Mouse (Mus musculus): ENCODE data around the gene Aunip. TPM values are rescaled to one million over a fixed set of nuclear protein-coding genes. Genes with fewer than 3 reads are reported as not detected.
"Not testable (repeated sequence)": the region's sequence is repeated elsewhere in the genome, so short reads cannot be mapped to it uniquely, and the experiment has no call there.

The Aunip gene
- polyA plus RNA-seq, 1 experiment from 2014 or later = 7.0 TPM

DNA sequence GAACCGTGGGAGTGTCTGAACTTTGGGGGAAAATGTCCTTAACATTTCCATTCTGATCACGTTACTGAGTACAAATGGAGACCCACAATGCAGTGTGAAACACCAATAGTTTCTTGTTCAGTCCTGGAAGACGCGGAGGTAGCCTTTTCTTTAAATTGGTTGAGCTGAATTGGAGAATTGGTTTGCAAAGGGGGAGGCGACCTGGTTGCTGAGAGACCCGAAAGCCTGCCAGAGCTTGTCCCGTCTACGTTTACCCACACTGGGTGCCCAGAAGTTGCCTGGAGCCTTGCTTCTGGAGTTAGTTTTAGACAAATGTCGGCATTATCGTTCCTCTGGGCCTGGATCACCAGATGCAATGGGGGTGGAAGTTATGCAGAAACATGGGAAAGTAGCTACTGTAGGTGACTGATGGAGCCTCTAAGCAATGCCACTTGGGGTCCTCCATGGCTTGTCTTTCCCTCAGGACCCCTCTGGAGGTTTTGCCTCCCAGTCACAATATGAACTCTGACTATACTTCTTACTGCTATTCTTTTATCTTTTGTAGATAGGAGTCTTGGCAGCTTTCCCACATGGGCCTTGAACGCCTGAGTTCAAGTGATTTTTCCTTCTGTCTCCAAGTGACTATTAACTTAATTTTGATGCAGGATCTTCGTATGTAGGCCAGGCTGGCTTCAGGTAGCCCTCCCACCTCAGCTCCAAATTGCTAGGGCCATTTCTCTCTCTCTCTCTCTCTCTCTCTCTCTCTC is 12.6 kb upstream of the Aunip start:
- H3K4me2 ChIP-seq (ENCODE audit: low read depth, low read length) = no peak overlapping the region
- WGBS = 74% methylated on average over 12 of the region's 12 CpGs

DNA sequence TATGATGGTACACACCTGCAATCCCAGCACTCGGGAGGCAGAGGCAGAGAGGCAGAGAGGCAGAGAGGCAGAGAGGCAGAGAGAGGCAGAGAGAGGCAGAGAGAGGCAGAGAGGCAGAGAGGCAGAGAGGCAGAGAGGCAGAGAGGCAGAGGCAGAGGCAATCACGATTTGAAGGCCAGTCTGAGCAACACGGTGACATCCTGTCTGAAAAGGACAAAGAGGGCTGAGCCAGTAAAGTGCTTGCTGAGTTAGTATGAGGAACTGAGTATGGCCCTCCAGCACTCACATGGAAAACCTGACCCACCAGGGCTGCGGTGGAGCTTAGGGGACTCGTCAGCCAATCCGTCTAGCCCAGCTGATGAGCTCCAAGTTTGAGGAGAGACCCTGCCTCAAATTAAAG is 11.8 kb upstream of the Aunip start:
- not testable (repeated sequence) for H3K4me3 ChIP-seq (ENCODE audit: low read depth, low read length); H3K27me3 ChIP-seq (ENCODE audit: control insufficient read depth, insufficient read depth, low read length); H3K4me2 ChIP-seq (ENCODE audit: low read depth, low read length); H3K9me3 ChIP-seq (replicated peaks; ENCODE audit: control insufficient read depth, low read length); H3K4me1 ChIP-seq (ENCODE audit: control insufficient read depth, insufficient read depth, low read length); H3K36me3 ChIP-seq (replicated peaks; ENCODE audit: control insufficient read depth, insufficient read depth, low read depth, low read length); H3K27ac ChIP-seq (replicated peaks; ENCODE audit: low read depth, low read length); DNase-seq (ENCODE audit: low spot score); H3K9ac ChIP-seq (replicated peaks; ENCODE audit: low read length); ATAC-seq (replicated peaks; ENCODE audit: insufficient number of reproducible peaks, low FRiP score, low TSS enrichment, low read depth)
- WGBS = 90% methylated on average over 6 of the region's 6 CpGs

More for the DNA sequence above, 12.6 kb upstream of the Aunip start:
- DNase-seq (ENCODE audit: low spot score) (no peak), ATAC-seq (replicated peaks; ENCODE audit: insufficient number of reproducible peaks, low FRiP score, low TSS enrichment, low read depth) (no peak)
- Histone ChIP-seq H3K27me3 (ENCODE audit: control insufficient read depth, insufficient read depth, low read length) (no peaks in the 10 kb centered on the region), H3K4me1 (ENCODE audit: control insufficient read depth, insufficient read depth, low read length) (peaks cover 5% of the 10 kb centered on the region), H3K36me3 (replicated peaks; ENCODE audit: control insufficient read depth, insufficient read depth, low read depth, low read length) (no peaks in the 10 kb centered on the region), H3K4me3 (ENCODE audit: low read depth, low read length) (no peak overlapping the region), H3K9me3 (replicated peaks; ENCODE audit: control insufficient read depth, low read length) (no peaks in the 10 kb centered on the region), H3K27ac (replicated peaks; ENCODE audit: low read depth, low read length) (no peak overlapping the region), H3K9ac (replicated peaks; ENCODE audit: low read length) (no peak overlapping the region)

DNA sequence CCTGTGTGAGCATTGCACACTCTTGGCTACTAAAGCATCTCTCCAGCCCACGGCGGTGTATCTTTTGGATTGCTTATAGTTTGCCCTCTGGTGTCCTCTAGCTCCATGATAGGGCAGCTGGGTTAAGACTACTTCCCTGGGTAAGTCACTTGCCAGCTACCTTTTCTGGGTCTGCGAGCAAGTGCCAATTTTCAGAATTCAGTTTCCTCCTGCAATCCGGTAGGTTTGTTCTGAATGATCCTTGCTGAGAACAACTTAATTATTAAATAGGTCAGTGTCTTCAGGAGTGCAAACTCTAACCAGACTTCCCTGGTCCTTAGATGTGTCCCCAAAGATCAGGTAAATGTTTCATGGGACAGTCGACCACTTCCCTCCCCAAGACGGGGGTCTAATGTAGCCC is 9.7 kb upstream of the Aunip start:
- Histone ChIP-seq H3K27me3 (ENCODE audit: control insufficient read depth, insufficient read depth, low read length) (no peaks in the 10 kb centered on the region), H3K4me3 (ENCODE audit: low read depth, low read length) (no peak overlapping the region), H3K27ac (replicated peaks; ENCODE audit: low read depth, low read length) (no peak overlapping the region), H3K36me3 (replicated peaks; ENCODE audit: control insufficient read depth, insufficient read depth, low read depth, low read length) (no peaks in the 10 kb centered on the region), H3K4me1 (ENCODE audit: control insufficient read depth, insufficient read depth, low read length) (peaks cover 5% of the 10 kb centered on the region), H3K4me2 (ENCODE audit: low read depth, low read length) (no peak overlapping the region), H3K9me3 (replicated peaks; ENCODE audit: control insufficient read depth, low read length) (no peaks in the 10 kb centered on the region), H3K9ac (replicated peaks; ENCODE audit: low read length) (no peak overlapping the region)
- no peak for ATAC-seq (replicated peaks; ENCODE audit: insufficient number of reproducible peaks, low FRiP score, low TSS enrichment, low read depth)
- 91% methylated on average over 6 of the region's 6 CpGs for WGBS
- no peak for DNase-seq (ENCODE audit: low spot score)

DNA sequence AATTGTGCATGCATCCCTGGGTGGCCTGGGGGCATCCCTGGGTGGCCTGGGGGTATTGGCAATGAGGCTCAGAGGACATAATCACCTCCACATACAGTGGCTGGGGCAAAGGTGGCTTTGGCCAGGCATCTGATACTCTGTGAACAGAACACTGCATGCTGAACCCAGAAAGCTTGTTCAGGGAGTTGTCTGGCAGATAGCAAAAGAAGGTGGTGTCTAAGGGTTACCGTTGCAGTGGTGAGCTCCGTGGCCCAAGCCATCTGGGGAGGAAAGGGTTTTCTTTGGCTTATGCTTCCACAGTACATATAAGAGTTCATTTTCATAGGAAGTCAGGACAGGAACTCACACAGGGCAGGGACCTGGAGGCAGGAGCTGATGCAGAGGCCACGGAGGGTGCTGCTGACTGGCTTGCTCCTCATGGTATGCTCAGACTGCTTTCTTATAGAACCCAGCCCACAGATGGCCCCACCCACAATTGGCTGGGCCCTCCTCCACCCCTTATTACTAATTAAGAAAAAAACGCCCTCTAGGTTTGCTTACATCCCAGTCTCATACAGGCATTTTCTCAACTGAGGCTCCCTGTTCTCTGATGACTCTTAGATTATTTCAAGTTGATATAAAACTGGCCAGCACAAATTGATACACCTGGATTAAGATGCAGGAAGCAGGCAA is 7.0 kb upstream of the Aunip start:
- Histone ChIP-seq H3K27ac (replicated peaks; ENCODE audit: low read depth, low read length) (no peak overlapping the region), H3K4me2 (ENCODE audit: low read depth, low read length) (no peak overlapping the region), H3K4me3 (ENCODE audit: low read depth, low read length) (no peak overlapping the region), H3K4me1 (ENCODE audit: control insufficient read depth, insufficient read depth, low read length) (no peaks in the 10 kb centered on the region), H3K9me3 (replicated peaks; ENCODE audit: control insufficient read depth, low read length) (no peaks in the 10 kb centered on the region), H3K9ac (replicated peaks; ENCODE audit: low read length) (no peak overlapping the region), H3K27me3 (ENCODE audit: control insufficient read depth, insufficient read depth, low read length) (no peaks in the 10 kb centered on the region), H3K36me3 (replicated peaks; ENCODE audit: control insufficient read depth, insufficient read depth, low read depth, low read length) (no peaks in the 10 kb centered on the region)
- DNase-seq (ENCODE audit: low spot score) (no peak), ATAC-seq (replicated peaks; ENCODE audit: insufficient number of reproducible peaks, low FRiP score, low TSS enrichment, low read depth) (no peak)
- WGBS = 81% methylated on average over 4 of the region's 4 CpGs

DNA sequence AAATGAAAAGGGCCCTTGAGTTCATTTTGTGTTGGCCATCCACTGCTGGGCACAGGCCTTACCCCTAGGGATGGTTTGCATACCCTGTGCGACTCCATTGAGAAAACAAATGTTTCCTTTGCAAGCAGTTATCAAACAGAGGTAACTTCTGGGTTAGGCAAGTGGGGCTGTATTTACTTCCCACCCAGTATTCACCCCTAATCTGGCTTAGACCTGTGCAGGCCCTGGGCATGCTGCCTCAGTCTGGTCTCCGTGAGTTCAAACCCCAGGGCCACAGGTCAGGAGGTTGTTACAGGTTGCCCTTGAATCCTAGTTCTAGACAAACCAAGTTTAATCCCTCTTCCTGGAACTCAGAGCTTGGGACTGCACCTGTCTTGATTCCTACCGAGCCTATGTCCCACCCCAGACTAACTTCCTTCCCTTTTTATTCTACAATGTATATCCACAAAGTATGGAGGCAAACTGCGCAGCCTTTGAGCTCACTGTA is 5.5 kb upstream of the Aunip start:
- Histone ChIP-seq H3K36me3 (replicated peaks; ENCODE audit: control insufficient read depth, insufficient read depth, low read depth, low read length) (no peaks in the 10 kb centered on the region), H3K4me1 (ENCODE audit: control insufficient read depth, insufficient read depth, low read length) (no peaks in the 10 kb centered on the region), H3K27ac (replicated peaks; ENCODE audit: low read depth, low read length) (no peak overlapping the region), H3K27me3 (ENCODE audit: control insufficient read depth, insufficient read depth, low read length) (no peaks in the 10 kb centered on the region), H3K4me2 (ENCODE audit: low read depth, low read length) (no peak overlapping the region), H3K9ac (replicated peaks; ENCODE audit: low read length) (no peak overlapping the region), H3K9me3 (replicated peaks; ENCODE audit: control insufficient read depth, low read length) (no peaks in the 10 kb centered on the region), H3K4me3 (ENCODE audit: low read depth, low read length) (no peak overlapping the region)
- WGBS = 86% methylated on average over 4 of the region's 4 CpGs
- no peak for ATAC-seq (replicated peaks; ENCODE audit: insufficient number of reproducible peaks, low FRiP score, low TSS enrichment, low read depth)
- no peak for DNase-seq (ENCODE audit: low spot score)

DNA sequence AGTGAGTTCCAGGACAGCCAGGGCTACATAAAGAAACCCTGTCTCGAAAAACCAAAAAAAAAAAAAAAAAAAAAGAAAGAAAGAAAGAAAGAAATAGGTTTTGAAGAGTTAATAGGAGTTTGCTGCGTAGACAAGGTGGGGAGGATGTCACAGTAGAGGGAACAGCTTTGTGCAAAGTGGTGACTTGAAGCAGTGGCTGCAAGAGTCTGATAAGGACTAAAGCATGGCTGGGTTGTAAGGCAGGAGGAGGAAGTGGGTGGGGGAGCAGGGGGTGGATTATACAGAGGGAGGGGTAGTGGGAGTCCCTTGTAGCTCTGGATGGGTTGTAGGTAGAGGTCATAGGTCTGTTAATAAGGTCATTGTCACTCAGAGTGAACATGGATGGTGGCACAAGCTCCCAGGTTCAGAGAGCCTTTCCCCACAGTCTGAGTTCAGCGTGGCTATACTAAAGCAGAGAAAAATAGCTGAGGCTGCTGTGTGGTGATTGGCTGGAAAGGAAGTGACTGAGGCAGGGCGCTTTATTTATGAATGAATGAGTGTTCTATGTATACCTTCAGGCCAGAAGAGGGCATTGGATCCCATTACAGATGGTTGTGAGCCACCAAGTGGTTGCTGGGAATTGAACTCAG is 4.7 kb upstream of the Aunip start:
- ATAC-seq (replicated peaks; ENCODE audit: insufficient number of reproducible peaks, low FRiP score, low TSS enrichment, low read depth) (no peak), DNase-seq (ENCODE audit: low spot score) (no peak)
- Histone ChIP-seq H3K27me3 (ENCODE audit: control insufficient read depth, insufficient read depth, low read length) (no peaks in the 10 kb centered on the region), H3K4me1 (ENCODE audit: control insufficient read depth, insufficient read depth, low read length) (no peaks in the 10 kb centered on the region), H3K4me2 (ENCODE audit: low read depth, low read length) (no peak overlapping the region), H3K9ac (replicated peaks; ENCODE audit: low read length) (no peak overlapping the region), H3K4me3 (ENCODE audit: low read depth, low read length) (no peak overlapping the region), H3K36me3 (replicated peaks; ENCODE audit: control insufficient read depth, insufficient read depth, low read depth, low read length) (no peaks in the 10 kb centered on the region), H3K27ac (replicated peaks; ENCODE audit: low read depth, low read length) (no peak overlapping the region), H3K9me3 (replicated peaks; ENCODE audit: control insufficient read depth, low read length) (no peaks in the 10 kb centered on the region)
- 80% methylated on average over 3 of the region's 4 CpGs for WGBS

DNA sequence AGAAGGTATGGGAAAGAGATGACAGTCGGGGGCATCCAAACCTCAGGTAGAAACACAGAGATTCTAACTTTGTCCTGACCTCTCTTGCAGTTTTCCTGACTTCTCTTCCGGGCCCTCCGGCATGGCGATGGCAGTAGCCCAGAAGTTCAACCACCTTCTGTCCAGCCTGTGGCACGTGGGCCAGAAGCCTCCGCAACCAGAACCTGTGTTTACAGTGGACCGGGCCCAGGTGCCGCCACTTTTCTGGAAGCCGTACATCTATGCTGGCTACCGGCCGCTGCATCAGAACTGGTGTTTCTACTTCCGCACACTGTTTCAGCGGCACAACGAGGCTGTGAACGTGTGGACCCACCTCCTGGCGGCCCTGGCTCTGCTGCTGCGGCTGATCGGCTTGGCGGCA is 4.1 kb upstream of the Aunip start:
- Histone ChIP-seq H3K9me3 (replicated peaks; ENCODE audit: control insufficient read depth, low read length) (no peaks in the 10 kb centered on the region), H3K36me3 (replicated peaks; ENCODE audit: control insufficient read depth, insufficient read depth, low read depth, low read length) (no peaks in the 10 kb centered on the region), H3K4me3 (ENCODE audit: low read depth, low read length) (no peak overlapping the region), H3K27me3 (ENCODE audit: control insufficient read depth, insufficient read depth, low read length) (no peaks in the 10 kb centered on the region), H3K4me1 (ENCODE audit: control insufficient read depth, insufficient read depth, low read length) (no peaks in the 10 kb centered on the region), H3K27ac (replicated peaks; ENCODE audit: low read depth, low read length) (no peak overlapping the region), H3K9ac (replicated peaks; ENCODE audit: low read length) (no peak overlapping the region), H3K4me2 (ENCODE audit: low read depth, low read length) (no peak overlapping the region)
- 87% methylated on average over 19 of the region's 19 CpGs for WGBS
- ATAC-seq (replicated peaks; ENCODE audit: insufficient number of reproducible peaks, low FRiP score, low TSS enrichment, low read depth) = no peak
- no peak for DNase-seq (ENCODE audit: low spot score)

DNA sequence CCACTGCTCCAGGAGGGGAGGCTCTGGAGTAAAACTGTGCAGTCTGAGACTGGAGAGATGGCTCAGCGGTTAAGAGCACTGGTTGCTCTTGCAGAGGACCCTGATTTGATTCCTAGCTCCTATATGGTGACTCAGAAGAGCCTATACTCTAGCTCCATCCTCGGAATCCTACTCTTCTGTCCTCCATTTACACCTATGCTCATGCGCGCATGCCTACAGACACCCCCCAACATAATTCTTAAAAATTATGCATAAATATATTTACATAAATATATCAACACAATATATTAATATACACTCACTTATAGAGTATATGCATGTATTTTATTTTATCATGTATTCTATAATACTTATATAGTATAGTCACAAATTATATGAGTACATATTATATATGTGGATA is 403 bp upstream of the Aunip start:
- ATAC-seq (replicated peaks; ENCODE audit: insufficient number of reproducible peaks, low FRiP score, low TSS enrichment, low read depth) (0 out of 2 replicates have a peak, but pooled peaks have one; percentile 25), DNase-seq (ENCODE audit: low spot score) (no peak)
- H3K27ac ChIP-seq (replicated peaks; ENCODE audit: low read depth, low read length) = no peak overlapping the region
- H3K36me3 ChIP-seq (replicated peaks; ENCODE audit: control insufficient read depth, insufficient read depth, low read depth, low read length) = no peaks in the 10 kb centered on the region
- H3K4me2 ChIP-seq (ENCODE audit: low read depth, low read length) = no peak overlapping the region
- H3K9ac ChIP-seq (replicated peaks; ENCODE audit: low read length) = no peak overlapping the region
- no peaks in the 10 kb centered on the region for H3K27me3 ChIP-seq (ENCODE audit: control insufficient read depth, insufficient read depth, low read length)
- H3K9me3 ChIP-seq (replicated peaks; ENCODE audit: control insufficient read depth, low read length) = no peaks in the 10 kb centered on the region
- H3K4me3 ChIP-seq (ENCODE audit: low read depth, low read length) = peak overlapping the region; percentile 67; the same call in 1 of the 2 replicates
- 76% methylated on average over 4 of the region's 4 CpGs for WGBS
- no peaks in the 10 kb centered on the region for H3K4me1 ChIP-seq (ENCODE audit: control insufficient read depth, insufficient read depth, low read length)

Data from embryonic facial prominence, embryonic 11.5 days (tissue).